Mouse (Mus musculus): ENCODE measurements around the gene Ambra1.

Gene Ambra1

GRCm38 (mm10) chr2:91921790-91922570 lies 192.0 kb downstream of the Ambra1 start:
- peak; percentile 87 for DNase-seq

GRCm38 (mm10) chr2:91922586-91923414 lies 192.9 kb downstream of the Ambra1 start:
- DNase-seq = peak; percentile 24

- peak; percentile 75 for DNase-seq
Measured at GRCm38 (mm10) chr2:91923415-91924337, 193.7 kb downstream of the Ambra1 start.

- DNase-seq = no peak
Measured at GRCm38 (mm10) chr2:91924726-91925125, 194.8 kb downstream of the Ambra1 start.

- no peak for DNase-seq
Measured at GRCm38 (mm10) chr2:91925442-91925841, 195.5 kb downstream of the Ambra1 start.

GRCm38 (mm10) chr2:91926949-91927348 lies 197.0 kb downstream of the Ambra1 start, which contains the start of gene Chrm4:
Chrm4 (plus strand) TSS chr2:91927249.
- no peak for DNase-seq

GRCm38 (mm10) chr2:91927826-91928533 lies 198.0 kb downstream of the Ambra1 start:
- DNase-seq = peak; percentile 83

- DNase-seq = peak; percentile 6
Measured at GRCm38 (mm10) chr2:91928534-91929350, 198.8 kb downstream of the Ambra1 start.

GRCm38 (mm10) chr2:91929455-91929854 lies 199.5 kb downstream of the Ambra1 start:
- DNase-seq = no peak

GRCm38 (mm10) chr2:91929936-91930335 lies 200.0 kb downstream of the Ambra1 start:
- DNase-seq = peak; percentile 53

- peak; percentile 24 for DNase-seq
Measured at GRCm38 (mm10) chr2:91930761-91931291, 200.9 kb downstream of the Ambra1 start.

- DNase-seq = peak; percentile 72
Measured at GRCm38 (mm10) chr2:91931328-91932159, 201.6 kb downstream of the Ambra1 start.

GRCm38 (mm10) chr2:91932160-91932711 lies 202.3 kb downstream of the Ambra1 start, which contains the start of gene Mdk:
Mdk (minus strand) TSS chr2:91932297.
- DNase-seq = peak; percentile 20

- DNase-seq = peak; percentile 4
Measured at GRCm38 (mm10) chr2:91932737-91933350, 202.9 kb downstream of the Ambra1 start.

- DNase-seq = peak; percentile 23
Measured at GRCm38 (mm10) chr2:91933471-91933870, 203.5 kb downstream of the Ambra1 start.

- DNase-seq = peak; percentile 2
Measured at GRCm38 (mm10) chr2:91934016-91934415, 204.1 kb downstream of the Ambra1 start.

GRCm38 (mm10) chr2:91934826-91935525 lies 205.0 kb downstream of the Ambra1 start:
- DNase-seq = peak; percentile 3

- DNase-seq = no peak
Measured at GRCm38 (mm10) chr2:91936154-91936553, 206.2 kb downstream of the Ambra1 start.

Measured in right cerebral cortex, postnatal 4 days (tissue).